Mouse (Mus musculus) hindlimb bud, embryonic 11.5 days (tissue): ENCODE data around the gene Cdca7l.

ENCODE experiments used
- DNase-seq: peaks from one replicate; pipeline ENCODE4 v3.0.0-alpha.2; 2012; ENCODE audit warnings: low read depth, low spot score; ENCODE audit errors: extremely low spot score

The Cdca7l gene

DNA sequence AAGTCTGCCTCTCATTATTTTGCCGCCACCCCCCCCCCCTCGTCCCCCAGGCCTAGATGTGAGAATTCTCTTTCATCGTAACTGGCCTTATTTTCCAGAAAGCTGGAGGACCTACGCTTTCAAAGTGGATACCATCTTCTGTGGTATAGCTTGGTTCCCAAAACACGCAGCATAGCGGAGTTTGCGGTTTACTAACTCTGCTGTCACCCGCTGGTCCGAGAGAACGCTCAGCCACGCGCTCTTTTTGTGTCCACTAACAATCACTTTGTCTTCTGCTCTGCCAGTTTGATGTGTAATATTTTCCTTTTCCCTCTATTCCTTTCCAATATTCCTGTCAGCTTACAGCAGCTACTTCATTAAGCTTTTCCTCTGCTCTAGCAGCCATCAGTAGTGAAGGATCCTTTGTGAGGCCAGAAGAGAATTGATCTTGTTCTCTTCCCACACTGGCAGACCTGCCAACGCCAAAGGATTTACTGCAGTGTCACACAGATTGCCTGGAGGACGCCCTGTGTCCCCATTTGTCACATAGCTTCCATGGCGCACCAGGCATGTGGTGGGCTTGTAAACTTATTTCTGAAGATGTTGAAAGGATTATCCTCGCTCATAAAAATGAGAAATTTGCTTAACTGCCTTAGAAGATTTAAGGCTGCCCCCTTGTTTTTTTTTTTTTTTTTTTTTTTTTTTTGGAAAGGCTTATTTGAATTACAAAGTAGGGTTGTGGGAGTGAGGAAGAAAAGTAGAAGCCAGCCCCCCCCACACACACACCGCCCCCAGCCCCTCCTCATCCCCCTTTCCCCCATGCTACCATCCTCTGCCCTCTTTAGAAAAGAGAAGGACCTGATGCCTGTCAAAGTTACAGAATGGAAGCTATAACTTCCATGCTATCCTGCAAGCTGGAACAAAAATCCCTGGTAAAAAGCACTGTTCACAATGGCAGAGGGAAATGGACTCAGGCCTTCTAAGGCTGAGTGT lies 4.6 kb downstream of the Cdca7l start:
- DNase-seq = no peak

DNA sequence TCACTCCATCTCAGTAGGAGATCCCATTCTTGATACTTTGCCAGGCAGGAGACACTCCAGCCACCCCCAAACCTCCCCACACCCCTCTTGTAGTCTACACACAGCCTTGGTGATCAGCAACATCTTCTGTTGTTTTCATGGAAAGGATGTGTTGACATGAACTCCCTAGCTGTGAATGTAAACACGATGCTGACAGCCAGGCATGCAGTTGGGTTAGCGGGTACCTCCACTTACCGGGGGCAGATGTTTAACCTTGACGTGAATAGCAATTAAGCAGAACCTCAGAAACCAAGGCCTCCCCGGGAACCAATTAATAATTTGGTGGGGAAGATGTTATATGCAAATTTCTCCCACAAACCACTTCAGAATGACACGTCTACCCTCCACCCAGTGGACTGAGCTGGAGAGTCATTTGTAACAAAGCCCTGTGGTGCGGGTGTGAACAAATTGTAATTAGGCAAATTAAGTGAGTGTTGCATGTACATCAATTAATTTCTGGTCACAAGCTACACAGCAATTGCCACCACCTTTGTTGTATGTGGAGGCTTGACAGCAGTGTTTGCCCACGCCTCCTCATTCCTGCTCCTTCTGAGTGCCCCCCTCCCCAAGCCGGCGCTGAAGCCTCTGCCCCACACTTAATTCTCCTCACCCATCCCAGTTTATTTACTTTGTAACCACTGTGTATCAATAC lies 5.4 kb downstream of the Cdca7l start:
- no peak for DNase-seq

DNA sequence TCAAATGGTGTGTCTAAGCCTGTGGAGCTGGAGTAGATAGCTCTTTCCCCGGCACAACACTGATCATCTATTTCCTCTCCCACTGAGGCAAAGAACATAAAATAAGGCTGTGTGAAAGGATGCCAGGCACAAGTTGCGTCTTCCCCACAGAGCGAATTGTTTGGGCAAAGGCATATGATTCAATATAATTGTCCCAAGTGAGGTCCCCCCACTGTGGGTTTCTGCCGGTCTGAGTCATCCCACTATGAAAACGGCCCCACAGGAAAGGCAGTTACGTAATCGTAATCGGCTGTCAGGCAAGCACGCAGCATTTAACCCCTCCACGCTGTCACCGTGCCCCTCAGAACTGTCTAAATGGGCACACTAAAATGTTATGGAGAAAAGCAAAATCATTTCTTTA lies 6.0 kb downstream of the Cdca7l start:
- no peak for DNase-seq

DNA sequence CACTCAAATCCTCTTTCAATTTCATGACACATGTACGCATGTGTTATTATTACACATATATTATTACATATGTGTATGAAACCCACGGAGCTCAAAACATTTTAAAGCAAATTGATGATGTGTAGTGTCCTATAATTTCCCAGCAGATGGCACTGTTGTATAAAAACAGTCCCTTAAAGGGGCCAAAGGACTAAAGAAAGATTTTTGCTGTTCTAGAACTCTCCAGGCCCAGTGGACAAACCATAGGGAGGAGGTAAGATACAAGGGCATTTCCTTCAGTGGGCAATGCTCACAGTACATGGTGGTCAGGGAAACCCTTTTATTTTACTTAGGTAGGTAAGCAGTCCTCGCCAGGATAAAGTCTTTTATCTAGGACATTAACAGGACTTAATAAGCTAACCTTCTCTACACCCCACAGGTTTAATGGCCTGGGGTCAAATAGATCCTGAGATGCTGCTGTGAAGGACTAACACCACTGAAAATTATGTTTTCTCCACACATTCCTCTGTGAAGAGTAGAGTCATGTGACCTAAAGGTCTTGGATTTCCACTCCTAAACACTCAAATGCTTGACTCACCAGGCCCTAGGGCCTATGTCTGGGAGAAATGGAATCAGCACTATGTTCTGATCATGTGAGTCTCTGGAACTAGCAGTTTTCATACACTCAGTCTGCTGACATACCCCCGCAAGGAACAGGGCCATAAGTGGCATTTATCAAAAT lies 16.2 kb downstream of the Cdca7l start:
- no peak for DNase-seq

DNA sequence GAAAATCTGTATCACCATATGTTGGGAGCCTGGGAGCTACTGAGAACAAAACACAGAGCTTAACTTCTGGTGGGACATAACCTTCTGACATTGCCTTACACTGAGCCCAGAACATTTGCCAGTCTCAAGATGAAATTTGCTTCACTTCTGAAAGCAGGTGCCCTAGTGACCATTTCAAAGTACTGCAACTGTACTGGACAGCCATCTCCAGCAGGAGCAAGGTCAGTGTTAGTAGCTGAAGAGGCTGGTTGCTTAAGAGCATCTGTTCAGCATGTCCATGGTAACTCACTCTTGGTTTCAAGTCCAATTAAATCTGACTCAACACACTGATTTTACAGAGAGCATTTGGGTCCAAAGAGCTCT lies 16.8 kb downstream of the Cdca7l start:
- no peak for DNase-seq

DNA sequence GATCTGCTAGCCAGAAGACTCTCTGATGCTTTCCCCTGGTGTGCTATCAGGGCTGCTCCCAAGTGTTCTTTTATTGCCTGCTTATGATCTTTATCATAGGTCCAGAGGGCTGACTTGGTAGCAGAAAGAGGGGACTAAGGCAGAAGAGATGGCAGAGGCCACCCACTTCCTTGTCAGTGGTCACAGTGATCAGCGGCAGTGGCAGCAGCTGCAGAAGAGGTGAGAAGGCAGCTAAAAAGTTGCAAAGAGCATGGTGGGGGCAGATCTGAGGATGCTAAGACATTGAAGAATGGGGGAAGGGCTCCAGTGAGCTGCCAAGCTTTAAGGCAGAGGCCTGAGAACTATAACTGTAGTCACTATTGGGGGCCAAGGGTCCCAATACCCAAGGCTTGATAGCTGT lies 17.3 kb downstream of the Cdca7l start:
- no peak for DNase-seq

DNA sequence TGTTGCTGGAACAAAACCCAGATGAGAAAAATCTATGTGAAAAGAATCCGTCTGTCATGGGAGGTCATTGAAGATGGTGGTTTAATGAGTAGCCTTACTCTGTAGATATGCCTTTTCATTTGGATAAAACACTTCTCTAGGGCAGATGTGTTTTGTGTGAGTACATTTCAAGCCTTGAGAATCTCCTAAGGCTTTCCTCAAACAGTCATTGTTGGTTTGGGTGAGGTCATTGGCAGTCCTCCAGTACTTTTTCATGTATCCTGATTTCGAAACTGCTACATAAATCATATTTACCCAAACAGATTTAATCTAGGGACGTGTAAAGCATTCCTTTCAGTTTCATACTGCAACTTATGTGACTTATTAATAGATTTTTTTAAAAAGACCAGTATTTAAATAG lies 24.3 kb downstream of the Cdca7l start:
- no peak for DNase-seq

DNA sequence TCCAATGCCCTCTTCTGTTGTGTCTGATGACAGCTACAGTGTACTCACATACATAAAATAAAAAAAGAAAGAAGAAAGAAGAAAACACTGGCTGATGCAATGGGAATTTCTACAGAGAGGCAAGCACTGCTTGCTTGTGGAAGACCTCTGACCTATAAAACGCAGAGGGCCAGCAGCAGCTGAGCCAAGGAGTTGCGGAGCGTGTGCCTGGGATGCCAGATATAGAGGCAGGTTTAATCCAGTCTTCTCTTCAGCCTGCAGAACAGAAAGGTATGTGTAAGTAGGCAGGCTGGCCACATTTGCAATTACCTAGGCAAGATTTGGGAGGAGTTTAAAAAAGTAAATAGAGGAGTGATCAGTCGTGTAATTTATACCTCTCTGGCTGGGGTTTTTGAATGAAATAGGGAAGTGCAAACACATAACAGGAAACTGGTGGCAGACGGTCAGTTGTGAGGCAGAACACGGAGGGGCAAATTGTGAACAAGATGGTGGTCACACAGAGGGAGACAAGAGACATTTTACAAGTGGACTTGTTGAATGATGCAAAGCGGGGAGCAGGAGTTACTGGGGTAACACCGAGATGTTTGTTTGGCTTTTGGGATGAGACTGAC lies 27.4 kb downstream of the Cdca7l start:
- DNase-seq = no peak

DNA sequence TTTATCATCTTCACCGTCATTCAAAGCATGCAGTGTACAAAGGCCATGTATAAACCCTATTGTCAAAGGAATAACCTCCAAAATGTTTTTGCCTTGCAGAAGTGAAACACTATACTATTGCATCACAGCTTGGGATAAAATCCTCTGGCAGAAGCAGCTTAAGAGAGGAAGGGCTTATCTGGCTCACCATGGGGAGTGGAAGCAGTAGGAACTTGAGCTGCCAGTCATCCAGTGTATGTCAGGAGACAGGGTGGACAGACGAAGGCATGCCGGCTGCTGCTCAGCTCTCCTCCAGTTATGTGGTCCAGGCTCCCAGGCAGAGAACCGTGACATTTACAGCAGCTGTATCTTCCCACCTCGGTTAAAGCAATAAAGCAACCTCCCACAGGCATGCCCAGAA lies 28.1 kb downstream of the Cdca7l start:
- DNase-seq = no peak

DNA sequence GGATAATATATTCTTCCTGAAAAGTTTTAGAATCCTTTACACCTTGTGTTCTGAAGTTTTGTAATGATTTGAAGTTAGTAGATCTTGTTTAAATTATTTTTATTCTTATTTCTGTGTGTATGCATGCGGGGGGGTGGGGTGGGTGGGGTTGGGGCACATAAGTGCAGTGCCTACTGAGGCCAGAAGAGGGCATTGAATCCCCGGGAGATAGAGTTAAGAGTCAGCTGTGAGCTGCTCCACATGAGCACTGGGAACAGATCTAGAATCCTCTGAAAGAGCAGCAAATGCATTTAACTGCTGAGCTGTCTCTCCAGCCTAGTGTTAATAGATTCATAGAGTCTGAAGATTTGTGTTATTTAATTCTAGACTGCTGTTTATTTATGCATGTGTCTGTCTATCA lies 30.6 kb downstream of the Cdca7l start:
- DNase-seq = no peak

DNA sequence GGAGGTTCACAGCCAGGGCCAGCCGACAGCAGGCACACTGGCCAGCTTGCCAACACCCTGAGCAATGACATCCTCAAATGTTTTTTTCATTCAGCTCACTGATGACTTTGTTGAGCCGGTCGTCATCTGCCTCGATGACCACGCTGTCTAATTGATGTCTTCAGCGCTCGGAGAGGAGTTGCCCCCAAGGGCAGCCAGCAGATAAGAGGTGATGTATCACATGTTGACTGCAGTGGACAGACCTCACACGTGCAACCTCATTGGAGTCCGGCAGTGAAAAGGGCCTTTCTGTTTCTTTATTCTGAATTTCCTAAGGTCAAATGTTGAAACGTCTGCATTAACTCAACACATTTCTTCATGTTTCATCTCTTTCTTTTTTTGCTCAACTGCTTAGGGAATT lies 31.3 kb downstream of the Cdca7l start:
- no peak for DNase-seq

DNA sequence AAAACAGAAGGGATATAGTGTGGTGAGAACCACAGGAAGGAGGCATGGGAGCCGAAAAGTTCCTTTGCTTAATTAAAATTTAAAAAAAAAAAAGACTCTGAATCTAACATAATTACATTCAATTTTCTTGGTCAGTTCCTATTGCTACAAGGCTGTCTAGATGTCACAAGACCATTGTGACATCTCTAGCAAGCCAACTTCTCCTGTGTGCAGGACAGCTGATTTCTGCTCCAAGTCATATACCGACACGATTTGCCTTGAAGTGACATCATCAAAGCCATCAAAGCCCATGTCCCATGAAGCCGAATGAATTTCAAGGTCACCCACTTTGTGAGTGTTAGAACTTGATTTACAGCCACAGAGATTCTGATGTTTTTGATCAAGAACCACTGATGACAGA lies 33.3 kb downstream of the Cdca7l start:
- no peak for DNase-seq

DNA sequence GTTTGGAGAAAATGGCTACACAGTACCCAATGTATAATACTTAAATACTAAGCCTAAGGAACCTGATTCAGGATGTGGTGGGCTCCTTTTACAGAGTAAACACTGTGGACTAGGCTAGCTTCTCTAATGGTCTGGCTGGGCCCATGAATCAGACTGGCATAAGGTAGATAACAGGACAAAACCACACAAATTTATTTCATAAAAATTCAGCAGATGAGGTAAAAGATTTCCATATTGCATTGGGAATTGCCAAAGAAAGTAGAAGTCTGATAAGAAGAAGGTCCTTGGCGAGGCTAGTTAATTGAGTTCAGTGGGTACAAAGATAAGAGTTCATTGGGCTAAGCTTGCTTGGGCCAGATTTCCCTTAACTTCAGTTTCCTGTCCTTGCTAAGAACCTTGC lies 36.6 kb downstream of the Cdca7l start:
- no peak for DNase-seq

DNA sequence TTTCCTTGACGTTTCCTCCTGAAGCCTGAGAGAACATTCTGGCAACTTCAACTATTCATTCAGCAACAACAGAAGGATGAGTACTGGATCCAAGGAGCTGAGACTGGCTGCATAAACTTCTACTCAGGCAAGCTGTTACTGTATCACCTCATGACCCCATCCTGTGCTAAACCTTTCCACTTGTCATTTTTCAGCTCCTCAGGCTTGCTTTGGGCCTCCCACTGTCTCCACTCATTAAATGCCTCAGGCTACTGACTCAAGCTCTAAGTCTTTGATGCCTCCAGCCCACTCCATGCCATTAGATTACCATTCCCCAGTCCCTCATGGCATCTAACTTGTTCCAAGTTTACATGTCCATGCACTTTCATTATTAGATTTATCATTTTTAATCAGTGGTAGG lies 38.6 kb downstream of the Cdca7l start:
- DNase-seq = no peak

DNA sequence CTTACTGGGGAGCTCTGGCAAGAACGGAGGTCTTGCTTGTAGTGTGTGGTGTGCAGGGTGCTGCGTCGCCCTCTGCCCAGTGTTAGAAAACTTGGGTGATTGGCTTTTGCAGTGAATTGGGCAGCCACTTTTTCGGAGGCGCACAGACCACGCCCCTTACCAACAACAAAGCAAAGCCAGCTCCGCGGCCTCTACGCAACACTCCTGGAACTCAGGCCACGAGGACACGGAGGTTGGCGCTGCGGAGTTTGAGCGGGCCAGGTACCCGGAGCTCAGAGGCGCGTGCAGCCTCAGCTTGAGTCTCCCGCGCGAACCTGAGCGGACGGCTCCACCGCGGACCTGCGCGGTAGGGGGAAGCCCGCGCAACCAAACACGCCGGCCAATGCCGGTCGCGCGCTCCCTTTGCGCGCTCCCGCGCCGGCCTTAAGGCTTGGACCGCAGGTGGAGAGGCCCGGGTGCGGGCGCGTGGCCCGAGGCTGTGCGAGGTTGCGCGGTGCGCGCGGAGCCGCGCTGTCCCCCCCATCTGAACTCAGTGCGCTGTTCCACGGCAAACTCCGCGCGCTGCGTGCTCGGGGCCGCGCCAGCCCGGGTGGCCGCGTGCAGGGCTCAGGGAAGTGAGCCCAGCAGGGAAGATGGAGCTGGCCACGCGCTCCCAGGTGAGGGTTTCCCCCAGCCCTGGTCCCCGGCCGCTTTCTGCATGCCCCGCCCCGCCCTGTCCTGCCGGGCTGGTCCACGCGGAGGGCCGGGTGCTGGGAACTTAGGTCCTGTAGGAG lies 39.4 kb downstream of the Cdca7l start:
- peak; percentile 44 for DNase-seq

DNA sequence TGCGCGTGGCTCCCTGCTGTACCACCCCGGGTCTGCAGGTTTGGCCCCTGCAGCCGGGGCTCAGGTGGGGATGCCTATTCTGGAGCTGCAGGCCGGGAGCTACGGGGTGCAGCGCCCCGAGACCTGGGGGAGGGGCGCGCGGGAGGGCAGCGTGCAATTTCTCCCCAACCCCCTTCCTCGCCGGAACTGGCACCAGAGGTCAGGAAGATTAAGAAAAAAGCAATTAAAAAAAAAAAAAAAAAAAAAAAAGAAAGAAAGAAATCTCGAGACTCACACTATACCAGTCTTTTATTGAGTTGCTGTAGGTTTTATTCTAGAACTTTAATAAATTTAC lies 40.0 kb downstream of the Cdca7l start:
- no peak for DNase-seq

DNA sequence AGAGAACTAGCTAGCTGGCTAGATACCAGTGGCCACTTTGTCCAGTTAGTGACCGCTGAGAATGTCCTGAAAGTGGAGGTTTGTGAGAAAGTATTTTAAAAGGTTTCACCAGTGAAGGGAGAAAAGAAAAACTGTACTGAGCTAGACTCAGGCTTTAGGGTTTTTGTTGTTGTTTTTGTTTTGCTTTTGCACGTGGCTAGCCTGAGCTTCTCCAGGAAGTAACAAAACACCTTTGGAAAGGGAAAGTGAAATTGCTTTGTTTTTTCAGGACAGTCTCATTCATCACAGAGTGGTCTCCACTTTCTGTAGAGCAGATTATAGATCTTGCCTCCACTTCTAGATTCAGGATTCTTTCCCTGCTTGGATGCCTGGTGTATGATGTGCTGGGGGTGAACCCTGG lies 40.8 kb downstream of the Cdca7l start:
- DNase-seq = no peak

DNA sequence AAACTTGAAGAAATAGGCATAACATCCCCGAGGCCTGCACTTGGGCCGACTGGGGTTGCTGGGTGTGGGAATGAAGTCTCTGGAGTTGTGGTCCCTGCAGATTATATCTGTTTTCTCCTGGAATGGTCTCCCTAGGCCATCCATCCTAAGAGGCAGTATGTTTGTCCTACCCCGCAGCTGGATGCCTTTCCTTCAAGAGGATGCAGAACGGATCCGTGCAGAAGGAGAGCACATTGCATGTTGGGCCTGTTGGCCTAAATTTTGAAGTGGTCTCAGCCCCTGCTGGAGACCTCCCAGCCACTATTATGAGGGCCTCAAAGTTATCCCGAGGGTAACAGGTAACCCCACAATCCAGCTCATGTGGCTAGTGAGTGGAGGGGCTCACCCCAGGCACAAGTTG lies 44.5 kb downstream of the Cdca7l start:
- DNase-seq = no peak

DNA sequence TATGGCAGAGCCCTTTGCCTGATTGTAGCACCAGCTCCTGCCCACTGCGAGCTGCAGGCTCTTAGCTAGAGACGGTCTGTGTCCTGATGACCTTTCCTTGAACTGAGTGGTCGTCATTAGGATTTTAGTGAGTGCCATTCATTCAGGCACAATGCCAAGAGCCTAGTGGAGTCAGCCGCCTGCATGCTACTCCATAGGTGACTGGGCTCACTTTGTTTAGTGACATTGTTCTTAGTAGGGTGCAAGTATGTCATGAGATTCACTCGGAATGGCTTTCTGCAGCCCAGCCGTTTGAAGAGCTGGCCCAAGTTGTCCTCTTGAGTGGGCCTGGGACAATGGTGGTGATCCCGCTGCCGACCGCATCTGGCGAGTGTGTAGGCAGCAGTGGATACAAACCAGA lies 46.4 kb downstream of the Cdca7l start:
- no peak for DNase-seq

DNA sequence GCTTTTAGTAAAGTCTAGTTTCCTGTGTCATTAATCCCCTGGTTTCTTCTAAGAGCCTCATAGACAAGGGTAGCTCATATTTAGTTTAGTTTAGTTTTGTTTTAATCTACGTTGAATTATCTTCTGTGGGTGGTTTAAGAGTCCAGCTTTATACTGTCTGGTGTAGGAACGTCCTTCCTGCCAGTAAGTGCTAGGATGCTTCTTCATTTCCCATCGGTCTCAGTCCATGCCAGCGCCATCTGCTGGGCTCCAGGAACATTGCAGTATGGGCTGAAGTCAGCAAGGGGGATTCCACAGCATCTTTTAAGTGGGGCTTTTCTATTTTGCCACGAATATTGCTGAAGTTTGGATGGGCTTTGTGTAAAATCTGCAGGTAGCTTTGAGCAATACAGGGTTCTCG lies 49.2 kb downstream of the Cdca7l start:
- no peak for DNase-seq

DNA sequence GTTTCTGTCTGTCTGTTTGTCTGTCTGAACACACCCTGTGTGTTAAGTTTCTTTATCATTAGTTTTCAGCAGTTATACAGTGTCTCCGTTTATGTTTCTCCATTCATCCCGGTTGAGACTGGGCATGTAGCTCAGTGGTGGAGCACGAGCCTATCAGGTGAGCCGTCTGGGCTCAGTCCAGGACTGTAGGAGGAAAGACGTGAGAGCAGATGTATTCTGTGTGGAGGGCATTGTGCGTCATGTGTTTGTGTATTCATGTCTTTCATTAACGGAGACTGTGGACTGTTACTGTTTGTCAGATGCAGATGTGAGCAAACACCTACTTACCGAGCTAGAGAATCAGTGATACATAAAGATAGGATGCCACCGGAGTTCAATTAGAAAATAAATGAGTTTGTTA lies 52.9 kb downstream of the Cdca7l start:
- DNase-seq = no peak
